Mouse (Mus musculus) mouse embryonic stem cell (cell line): ENCODE measurements around the gene Itpripl1.
"Not testable (repeated sequence)": the region's sequence is repeated elsewhere in the genome, so short reads cannot be mapped to it uniquely, and the experiment has no call there.

Experiments
- in situ Hi-C, 2 experiments: fragments of 300-500 bp; cut with MboI; formaldehyde crosslinking; loops; 1 replicate in 1 of 2; 3 replicates in 1 of 2; pipeline ENCODE4 v1.14.3; 2019 to 2020; ENCODE audit warnings: low sequenced_read_pairs in 2 of 2, low pct_unique_long_range_greater_than_20kb in 1 of 2, mixed read lengths in 1 of 2; ENCODE audit not compliant: unreplicated experiment in 1 of 2

Itpripl1 gene

DNA sequence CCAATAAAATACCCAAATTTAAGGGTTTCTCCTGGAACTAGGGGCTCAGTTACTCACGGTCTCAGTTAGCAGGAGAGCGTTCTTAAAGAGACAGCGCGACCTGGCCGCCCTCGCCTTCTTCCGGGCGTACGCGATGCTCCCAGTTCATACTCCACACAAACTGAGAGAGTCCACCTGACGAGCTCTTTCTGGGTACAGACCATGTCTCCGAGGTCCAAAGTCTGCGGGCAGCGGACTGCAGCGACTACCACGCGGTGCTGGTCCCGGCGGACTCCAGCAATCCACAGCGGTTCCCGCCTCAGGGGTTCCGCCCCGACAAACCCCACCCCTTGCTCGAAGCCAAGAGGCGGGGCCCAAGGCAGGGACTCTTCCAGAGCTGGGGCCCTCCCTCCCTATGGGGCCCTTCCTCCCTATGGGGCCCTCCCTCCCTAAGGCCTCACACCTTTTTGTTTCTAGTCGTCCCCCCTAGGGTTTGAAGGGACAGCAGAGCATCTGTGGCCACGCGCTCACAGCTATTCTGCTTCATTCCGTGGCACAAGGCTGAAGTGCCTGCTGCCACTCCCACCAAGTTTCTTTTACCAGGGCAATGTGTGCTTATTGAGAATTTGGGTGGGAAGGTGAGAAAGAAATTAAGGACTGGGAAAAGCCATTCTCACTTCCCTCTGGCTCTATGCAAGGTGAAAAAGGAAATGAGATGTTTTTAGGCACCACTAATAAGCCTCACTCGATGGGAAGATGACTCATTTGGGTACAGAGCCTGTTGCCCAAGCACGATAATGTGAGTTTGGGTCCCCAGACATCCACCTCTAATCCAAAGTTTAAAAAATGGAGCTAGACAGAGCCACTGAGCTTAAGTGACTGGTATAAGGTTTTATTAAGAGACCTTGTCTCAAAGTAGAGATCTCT lies at the start of gene Itpripl1:
Gene Itpripl1 (minus strand): TSS at position 285 of the 906 bp plus-strand sequence.
- in situ Hi-C loops, result no loop called here

GRCm38 (mm10) chr2:127189574-127189973 lies 46.3 kb upstream of the Itpripl1 start:
- in situ Hi-C loops, result no loop called here

GRCm38 (mm10) chr2:127182598-127183381 lies 39.5 kb upstream of the Itpripl1 start:
- in situ Hi-C loops, result no loop called here

DNA sequence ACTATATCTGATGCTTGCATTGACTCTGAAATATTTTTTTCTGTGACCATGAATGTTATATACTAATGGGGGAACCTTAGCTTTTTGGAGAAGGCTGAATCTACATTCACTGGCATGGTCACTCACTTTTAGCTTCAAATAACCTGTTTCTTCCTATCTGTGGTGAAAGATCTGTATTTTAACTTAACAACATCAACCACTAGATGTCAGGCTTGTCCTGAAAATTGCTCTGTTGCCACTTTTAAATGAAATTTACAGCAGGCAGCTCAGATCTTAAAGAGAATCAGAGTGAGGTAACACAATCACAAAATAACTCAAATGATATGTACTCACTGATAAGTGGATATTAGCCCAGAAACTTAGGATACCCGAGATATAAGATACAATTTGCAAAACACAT lies 23.0 kb upstream of the Itpripl1 start:
- in situ Hi-C loops, result not testable (repeated sequence)

- in situ Hi-C loops, result no loop called here
These were observed 22.4 kb upstream of the Itpripl1 start for GRCm38 (mm10) chr2:127165675-127166074.

DNA sequence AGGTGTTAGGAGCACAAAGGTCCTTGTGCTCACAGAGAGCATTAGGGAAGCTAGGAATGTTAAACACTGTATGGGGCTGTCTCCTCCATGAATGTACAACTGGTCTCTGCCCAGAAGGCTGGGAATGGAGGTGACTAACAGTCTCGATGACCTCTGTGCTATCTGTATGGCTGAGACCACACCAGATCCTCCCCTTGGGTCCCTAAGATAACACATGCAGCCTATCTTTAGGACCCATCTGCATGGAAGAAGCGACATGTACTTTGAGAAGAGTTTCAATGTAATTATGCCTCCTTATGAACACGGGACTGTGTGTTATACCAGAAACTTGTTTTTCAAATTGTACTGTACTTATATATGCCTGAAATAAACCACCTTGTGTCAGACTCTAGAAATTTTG lies 2.5 kb upstream of the Itpripl1 start:
- in situ Hi-C loops, result no loop called here

DNA sequence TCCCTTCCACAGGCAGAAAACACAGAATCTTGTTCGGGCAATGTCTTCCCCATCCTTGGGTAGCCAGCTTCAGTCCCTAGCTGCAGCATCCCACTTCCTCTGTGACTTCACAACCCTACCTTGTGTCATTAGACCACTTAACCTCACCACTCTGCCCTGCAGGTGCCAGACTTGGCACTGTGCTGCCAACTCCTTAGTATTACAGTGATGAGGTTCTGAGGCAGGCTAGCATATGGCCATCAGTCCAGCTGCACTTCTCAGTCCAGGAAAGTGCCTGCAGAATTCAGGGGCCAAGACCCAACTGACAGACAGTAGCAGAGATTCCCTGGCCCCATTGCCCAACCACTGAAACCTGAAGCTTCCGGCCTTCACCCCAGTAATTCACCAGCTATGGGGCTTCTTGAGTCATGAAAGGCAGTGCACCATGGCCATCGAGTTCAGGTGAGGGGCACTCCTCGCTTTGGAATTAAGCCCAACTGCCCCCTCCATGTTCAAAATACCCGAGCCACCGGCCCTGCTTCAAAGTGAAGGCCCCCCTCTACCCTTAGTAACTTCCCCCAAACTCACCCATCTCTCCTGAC lies 575 bp downstream of the Itpripl1 start:
- in situ Hi-C loops, result no loop called here

GRCm38 (mm10) chr2:127142031-127142430 lies 1.2 kb downstream of the Itpripl1 start:
- in situ Hi-C loops, result no loop called here

DNA sequence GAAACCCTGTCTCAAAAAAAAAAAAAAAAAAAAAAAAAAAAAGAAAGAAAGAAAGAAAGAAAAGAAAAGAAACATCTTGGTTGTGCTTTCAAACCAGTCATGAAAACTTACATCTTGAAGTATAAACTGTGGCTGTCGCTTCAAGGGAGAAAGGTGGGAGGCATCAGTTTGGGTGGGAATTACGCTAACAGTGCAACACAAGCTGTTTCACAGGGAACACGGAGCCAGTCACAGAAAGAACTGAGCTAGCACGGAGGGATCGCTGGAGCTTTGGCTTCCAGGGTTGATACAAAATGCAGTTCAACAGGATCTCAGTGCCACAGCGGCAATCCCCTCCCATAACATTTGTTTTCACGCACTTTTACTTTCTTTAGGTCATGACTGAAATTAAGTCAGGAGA lies 3.2 kb downstream of the Itpripl1 start:
- in situ Hi-C loops, result no loop called here

- in situ Hi-C loops, result no loop called here
These were observed 3.6 kb downstream of the Itpripl1 start for GRCm38 (mm10) chr2:127139605-127140004.

DNA sequence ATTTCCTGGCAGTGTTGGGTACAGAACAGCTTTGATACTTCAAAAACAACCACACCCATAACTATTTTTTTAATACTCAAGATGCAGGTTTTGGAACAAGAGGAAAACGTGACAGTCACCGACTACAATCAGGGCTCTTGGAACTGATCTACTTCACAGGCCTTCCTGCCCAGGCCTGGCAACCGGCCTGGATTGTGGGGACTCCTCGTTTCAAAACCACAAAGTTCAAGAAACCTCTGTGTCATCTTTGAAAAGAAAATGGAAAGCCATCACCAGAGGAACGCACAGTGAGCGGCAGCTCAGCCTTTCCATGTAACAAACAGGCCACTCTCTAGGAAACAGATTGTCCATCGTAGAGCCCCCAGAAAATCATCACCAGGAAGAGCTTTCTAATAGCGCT lies 4.1 kb downstream of the Itpripl1 start:
- in situ Hi-C loops, result no loop called here

- in situ Hi-C loops, result no loop called here
These were observed 4.8 kb downstream of the Itpripl1 start for GRCm38 (mm10) chr2:127138449-127138848.

DNA sequence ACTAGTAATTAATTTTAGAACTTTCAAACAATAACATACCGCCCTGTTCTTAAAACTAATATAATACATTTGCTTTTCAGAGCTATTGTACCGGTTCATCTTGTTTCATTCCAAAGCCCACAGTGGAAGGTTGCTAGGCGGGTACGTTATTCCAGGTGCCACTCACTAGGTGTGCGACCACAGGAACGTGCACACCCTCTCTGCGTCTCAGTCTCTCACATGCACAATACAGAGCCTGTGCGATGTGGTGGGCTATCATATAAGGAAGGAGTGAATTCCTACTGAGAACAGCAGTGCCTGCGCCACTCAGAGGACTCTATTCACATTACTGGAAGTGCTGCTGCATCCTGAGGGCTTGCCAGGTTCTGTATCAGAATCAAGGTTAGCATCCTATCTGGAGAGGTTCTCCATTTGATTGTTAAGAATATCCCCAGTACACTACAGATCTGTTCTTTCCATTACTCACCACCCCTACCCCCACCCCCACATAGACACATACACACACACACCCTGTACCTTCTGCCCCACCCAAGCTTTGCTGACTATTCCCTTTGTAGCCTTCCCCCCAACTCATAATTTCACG lies 5.3 kb downstream of the Itpripl1 start:
- in situ Hi-C loops, result no loop called here

DNA sequence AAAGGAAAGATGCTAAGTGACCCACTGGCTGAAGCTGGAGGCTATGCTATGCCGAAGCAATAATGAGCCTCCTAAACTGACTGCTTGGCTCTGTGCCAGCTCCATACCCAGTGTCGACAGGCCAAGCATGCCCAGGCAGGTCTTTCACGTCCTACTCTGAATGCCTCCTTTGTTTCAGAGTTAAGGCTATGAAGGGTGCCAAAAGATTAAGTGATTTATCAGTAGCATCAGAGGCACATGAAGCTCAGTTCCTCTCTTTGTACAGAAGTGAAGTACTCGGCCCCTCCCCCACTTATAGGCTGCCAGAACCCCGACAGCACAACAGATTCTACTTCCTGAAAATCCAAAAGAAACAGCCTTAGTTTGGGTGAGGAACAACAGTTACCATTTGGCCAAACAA lies 6.3 kb downstream of the Itpripl1 start:
- in situ Hi-C loops, result no loop called here

- in situ Hi-C loops, result not testable (repeated sequence)
These were observed 8.0 kb downstream of the Itpripl1 start for GRCm38 (mm10) chr2:127135255-127135654.

DNA sequence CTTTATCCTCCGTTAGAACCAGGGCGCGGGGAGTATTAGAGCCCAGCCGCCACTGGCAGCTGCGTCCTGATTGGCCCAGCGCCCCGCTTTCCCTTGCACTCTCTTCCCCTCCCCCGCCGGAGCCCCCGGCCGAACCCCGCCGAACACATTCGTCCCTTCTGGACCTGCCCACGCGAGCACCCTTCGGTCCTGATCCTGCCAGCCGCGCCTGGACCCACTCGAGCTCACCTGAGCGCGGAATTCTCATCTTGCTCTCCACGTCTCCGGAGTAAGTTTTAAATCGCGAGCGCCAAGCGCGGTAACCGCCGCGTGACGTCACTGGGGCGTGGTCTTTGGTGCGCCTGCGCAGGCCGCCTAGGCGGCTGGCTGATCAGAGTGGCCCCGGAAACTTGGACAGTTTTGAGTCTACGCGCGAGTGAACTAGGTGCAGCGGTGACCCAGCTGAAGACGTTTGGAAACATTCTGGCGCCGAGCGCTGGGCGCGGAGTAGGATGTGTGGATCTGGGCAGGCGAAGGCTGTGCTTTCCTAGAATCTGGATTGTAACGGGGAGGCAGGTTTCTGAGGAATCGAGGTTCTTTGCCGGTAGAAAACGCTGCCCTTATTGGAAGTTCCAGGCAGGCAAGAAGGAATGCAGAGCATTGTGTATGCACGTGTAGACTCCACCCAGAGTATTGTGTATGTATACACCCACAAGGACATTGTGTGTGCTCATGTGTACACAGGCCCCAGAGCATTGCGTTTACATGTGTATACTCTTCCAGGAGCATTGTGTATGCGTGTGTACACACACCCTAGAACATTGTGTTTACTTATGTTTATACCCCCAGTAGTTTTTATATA lies 9.4 kb downstream of the Itpripl1 start, which contains the start of gene Ncaph:
Gene Ncaph (minus strand): TSS at position 334 of the 841 bp plus-strand sequence.
- in situ Hi-C loops, result no loop called here

DNA sequence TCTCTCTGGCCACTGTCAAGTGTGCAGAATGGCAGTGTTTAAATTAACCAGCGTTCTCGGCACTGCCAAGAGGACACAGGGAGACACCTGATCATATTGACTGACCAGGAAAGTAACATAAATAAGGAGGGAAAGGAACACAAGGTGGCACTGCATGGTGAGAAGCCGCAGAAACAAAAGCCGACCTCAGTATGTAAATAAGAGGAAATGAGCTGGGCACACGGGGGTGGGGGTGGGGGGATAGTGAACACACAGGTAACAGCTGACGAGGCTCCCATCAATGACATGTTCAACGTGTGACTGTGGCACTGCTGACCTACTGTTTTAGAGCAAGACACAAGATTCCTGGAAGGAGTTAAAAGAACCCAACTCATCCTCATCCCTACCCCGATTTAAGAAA lies 11.9 kb downstream of the Itpripl1 start:
- in situ Hi-C loops, result no loop called here

- in situ Hi-C loops, result no loop called here
These were observed 14.3 kb downstream of the Itpripl1 start for GRCm38 (mm10) chr2:127128926-127129325.
